8 mouse cellular contexts compared by ENCODE assay signal in genomic region chr2:26507481-26507886, GRCm38 (mm10). TPM values are rescaled to one million over a fixed set of nuclear protein-coding genes. Genes with fewer than 3 reads are reported as not detected.
A peak's percentile ranks its signal among the peaks of the same experiment; 100 is the strongest.
DNase-seq lines count a peak whose midpoint lies in the region; ATAC-seq and TF ChIP-seq lines count a peak whose summit lies in the region.

No protein-coding gene starts in this region.

- WGBS in intestine, embryonic 16.5 days: 20% methylated on average over 7 of the region's 7 CpGs
- WGBS in lung, adult 2 months: 2% methylated on average over 7 of the region's 7 CpGs

- ATAC-seq in intestine, embryonic 16.5 days: peak; percentile 44

- intact Hi-C loops in gastrocnemius, postnatal 36 days (cut with DNase I): no loop called here

- TF ChIP-seq CTCF in layer of hippocampus, adult 2 months (conservative IDR thresholded peaks at IDR 0.05): no peak
- no peak for TF ChIP-seq CTCF in lung, adult 2 months (IDR thresholded peaks at IDR 0.05; ENCODE audit: insufficient read depth, low read length)

- no peaks in the 10 kb centered on the region for H3K36me3 ChIP-seq in intestine, embryonic 16.5 days (ENCODE audit: control insufficient read depth, insufficient read depth, low read length)

- peak overlapping the region; percentile 23 for H3K4me2 ChIP-seq in intestine, embryonic 16.5 days (ENCODE audit: low read depth, low read length)

- H3K9ac ChIP-seq in intestine, embryonic 16.5 days (ENCODE audit: low read depth, low read length): peak overlapping the region; percentile 43

- no peaks in the 10 kb centered on the region for H3K9me3 ChIP-seq in intestine, embryonic 16.5 days (ENCODE audit: control insufficient read depth, low read length)

- H3K4me1 ChIP-seq in intestine, embryonic 16.5 days (ENCODE audit: control insufficient read depth, insufficient read depth, low read length): peaks cover 36% of the 10 kb centered on the region
- H3K4me1 ChIP-seq in lung, adult 2 months (ENCODE audit: control insufficient read depth, insufficient read depth, low read length): peaks cover 14% of the 10 kb centered on the region

- 0 out of 2 replicates have a peak, but pooled peaks cover 2% of the 10 kb centered on the region for H3K27me3 ChIP-seq in intestine, embryonic 16.5 days (replicated peaks; ENCODE audit: control insufficient read depth, insufficient read depth, low read length)

- H3K27ac ChIP-seq in layer of hippocampus, adult 2 months: peak overlapping the region; percentile 73
- H3K27ac ChIP-seq in intestine, embryonic 16.5 days (ENCODE audit: low read length): peak overlapping the region; percentile 75

- peak in 1 of 2 experiments; percentile 41 for DNase-seq in layer of hippocampus, adult 2 months (ENCODE audit: low spot score in 2 of 2)
- DNase-seq in layer of hippocampus, postnatal 10 days (ENCODE audit: low spot score in 2 of 2): no peak
- peak; percentile 42 for DNase-seq in brain, adult 2 months (ENCODE audit: low read depth, low spot score)
- DNase-seq in gastrocnemius, postnatal 36 days: peak; percentile 45 to 59
- DNase-seq in lung, adult 2 months: peak; percentile 53
- peak; percentile 60 for DNase-seq in retina, postnatal 1 day
- no peak for DNase-seq in left cerebral cortex, adult 18-20 months (ENCODE audit: low spot score in 2 of 2)

- TF ChIP-seq POLR2A in lung, adult 2 months (IDR thresholded peaks at IDR 0.05; ENCODE audit: borderline replicate concordance, extremely low read depth, low read depth, low read length): peak; percentile 37; the same call in 1 of the 2 replicates

- H3K4me3 ChIP-seq in layer of hippocampus, adult 2 months: no peak overlapping the region
- no peak overlapping the region for H3K4me3 ChIP-seq in intestine, embryonic 16.5 days (ENCODE audit: low read length)
- no peak overlapping the region for H3K4me3 ChIP-seq in lung, adult 2 months (replicated peaks; ENCODE audit: extremely low read depth, low read depth, low read length)

RNA-seq across cellular contexts. Expression of gene Notch1, which starts 9.0 kb away (rescaled TPM):
- total RNA-seq in layer of hippocampus, adult 2 months (2021): 10 to 100 TPM; 32.7 to 35.7 TPM
- total RNA-seq in layer of hippocampus, postnatal 10 days (2021): 10 to 100 TPM; 43.9 to 46.7 TPM
- total RNA-seq in gastrocnemius, postnatal 36 days (2021): 1 to 10 TPM; 7.7 to 8.0 TPM
- 7.4 and 8.4 TPM in 2 replicates for polyA plus RNA-seq in intestine, embryonic 16.5 days (2015; fragmentation: Nextera tagmentation; extraction: Ambion mirVana)
- 108 and 124 TPM in 2 replicates for polyA plus RNA-seq in lung, adult 2 months (2012; rRNA removed)
- 10 to 100 TPM; 17.8 to 19.1 TPM for total RNA-seq in left cerebral cortex, adult 18-20 months (2021)

Comparison
In these comparisons a context has a peak if more than half of its experiments do, and no peak if none do; other contexts are left out.
1. DNase-seq: peak in brain, adult 2 months (single experiment), gastrocnemius, postnatal 36 days (2 of 2), lung, adult 2 months (single experiment) and retina, postnatal 1 day (single experiment); none in layer of hippocampus, postnatal 10 days (0 of 2) and left cerebral cortex, adult 18-20 months (0 of 2).